8 mouse cellular contexts compared by ENCODE assay signal in the genomic region with DNA sequence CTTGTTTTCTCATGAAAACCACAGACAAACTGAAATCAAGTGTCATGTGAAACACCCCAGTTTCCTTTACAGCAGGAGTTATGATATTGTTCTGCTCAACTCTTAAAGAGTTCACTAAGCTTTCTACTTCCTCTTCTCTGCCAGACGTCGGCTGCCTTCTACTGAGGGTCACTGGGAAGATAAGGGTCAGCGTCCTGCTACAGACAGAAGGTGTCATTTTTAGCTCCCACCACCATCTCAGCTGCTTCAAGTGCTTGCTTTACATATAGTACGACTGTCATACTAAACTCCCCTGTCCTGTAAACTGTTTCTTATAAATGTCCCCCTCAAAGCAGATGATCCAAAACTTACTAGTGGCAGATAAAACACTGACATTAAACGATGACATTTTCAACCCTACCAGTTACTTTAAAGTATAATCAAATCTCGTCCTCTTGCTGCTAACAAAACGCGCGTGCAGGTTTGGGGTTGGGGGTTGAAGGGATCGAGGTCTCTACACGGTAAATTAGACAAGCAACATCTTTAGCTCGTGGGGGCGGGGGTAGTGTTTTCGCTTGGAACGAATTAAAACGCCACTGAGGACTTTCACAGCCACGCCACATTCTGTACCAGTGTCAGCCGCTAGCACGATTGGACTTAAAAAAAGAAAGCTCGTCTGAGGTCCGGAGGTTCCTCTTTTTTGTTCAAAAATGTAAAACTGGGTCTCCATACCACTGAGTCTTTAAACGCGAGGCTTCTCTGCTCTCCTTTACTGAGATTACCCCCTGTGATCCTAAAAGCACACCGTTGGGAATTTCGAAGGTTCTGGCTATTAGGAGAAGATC. TPM values are rescaled to one million over a fixed set of nuclear protein-coding genes. Genes with fewer than 3 reads are reported as not detected.
DNase-seq lines count a peak whose midpoint lies in the region; ATAC-seq and TF ChIP-seq lines count a peak whose summit lies in the region.

No protein-coding gene starts in this region.

- WGBS in intestine, postnatal 0 days = under 1% methylated on average over 25 of the region's 25 CpGs
- WGBS in liver, postnatal 0 days (ENCODE audit: insufficient replicate concordance) = under 1% methylated on average over 25 of the region's 25 CpGs
- under 1% methylated on average over 25 of the region's 25 CpGs for whole genome bisulfite sequencing in neural tube, embryonic 11.5 days

- peak overlapping the region; percentile 93 for H3K27ac ChIP-seq in intestine, postnatal 0 days (ENCODE audit: low read depth, low read length)
- H3K27ac ChIP-seq in liver, postnatal 0 days (ENCODE audit: low read depth) = peak overlapping the region; percentile 99
- peak overlapping the region; percentile 81 for H3K27ac ChIP-seq in neural tube, embryonic 11.5 days (ENCODE audit: low read depth, low read length)

- peak overlapping the region; percentile 78 for H3K9ac ChIP-seq in intestine, postnatal 0 days (ENCODE audit: low read depth, low read length)
- H3K9ac ChIP-seq in liver, postnatal 0 days (replicated peaks) = peak overlapping the region; percentile 82
- peak overlapping the region; percentile 73 for H3K9ac ChIP-seq in neural tube, embryonic 11.5 days (ENCODE audit: low read length)

- peak; percentile 32; the same call in 1 of the 2 replicates for ATAC-seq in G1E (ENCODE audit: extremely low read depth, insufficient number of reproducible peaks, low FRiP score, poor library complexity, severe bottlenecking)
- ATAC-seq in intestine, postnatal 0 days = no peak
- ATAC-seq in liver, postnatal 0 days = no peak
- ATAC-seq in neural tube, embryonic 11.5 days (ENCODE audit: insufficient read depth, low FRiP score, low TSS enrichment) = no peak

- peak overlapping the region; percentile 88 for H3K4me3 ChIP-seq in G1E (ENCODE audit: low read depth, low read length)
- H3K4me3 ChIP-seq in intestine, postnatal 0 days (ENCODE audit: low read depth, low read length) = peak overlapping the region; percentile 80
- H3K4me3 ChIP-seq in liver, postnatal 0 days (ENCODE audit: low read depth, low read length) = peak overlapping the region; percentile 75
- H3K4me3 ChIP-seq in neural tube, embryonic 11.5 days (ENCODE audit: low read depth, low read length) = peak overlapping the region; percentile 73

- DNase-seq in 3T3-L1 (ENCODE audit: low read depth, low spot score) (peak; percentile 43), G1E (ENCODE audit: low spot score) (peak; percentile 10)
- peak; percentile 7 to 14 for DNase-seq in cerebellum, postnatal 36 days
- DNase-seq in heart, adult 18-20 months = peak; percentile 46 to 60
- peak; percentile 33 for DNase-seq in liver, postnatal 0 days
- no peak for DNase-seq in neural tube, embryonic 11.5 days (ENCODE audit: low spot score)
- peak; percentile 45 for DNase-seq in thymus, postnatal 0 days (ENCODE audit: low spot score)

- TF ChIP-seq EP300 in liver, postnatal 0 days (IDR thresholded peaks at IDR 0.05; ENCODE audit: low read depth) = no peak

- H3K36me3 ChIP-seq in G1E (replicated peaks) = no peaks in the 10 kb centered on the region
- H3K36me3 ChIP-seq in intestine, postnatal 0 days (ENCODE audit: control insufficient read depth, insufficient read depth) = no peaks in the 10 kb centered on the region
- no peaks in the 10 kb centered on the region for H3K36me3 ChIP-seq in liver, postnatal 0 days (replicated peaks; ENCODE audit: insufficient read depth, low read length)
- H3K36me3 ChIP-seq in neural tube, embryonic 11.5 days (ENCODE audit: control insufficient read depth, insufficient read depth, low read length) = no peaks in the 10 kb centered on the region

- peaks cover 4% of the 10 kb centered on the region; the same call in 1 of the 2 replicates for H3K27me3 ChIP-seq in G1E (ENCODE audit: insufficient read depth, low read length)
- H3K27me3 ChIP-seq in intestine, postnatal 0 days (replicated peaks; ENCODE audit: control insufficient read depth, insufficient read depth, low read length) = no peaks in the 10 kb centered on the region
- no peaks in the 10 kb centered on the region for H3K27me3 ChIP-seq in liver, postnatal 0 days (ENCODE audit: insufficient read depth, low read length)
- H3K27me3 ChIP-seq in neural tube, embryonic 11.5 days (ENCODE audit: control insufficient read depth, insufficient read depth, low read length) = no peaks in the 10 kb centered on the region

- peaks cover 20% of the 10 kb centered on the region for H3K4me1 ChIP-seq in G1E (ENCODE audit: insufficient read depth, low read depth, low read length)
- no peaks in the 10 kb centered on the region for H3K4me1 ChIP-seq in intestine, postnatal 0 days (replicated peaks; ENCODE audit: control insufficient read depth, insufficient read depth, low read length)
- 0 out of 2 replicates have a peak, but pooled peaks cover 5% of the 10 kb centered on the region for H3K4me1 ChIP-seq in liver, postnatal 0 days (ENCODE audit: insufficient read depth)
- H3K4me1 ChIP-seq in neural tube, embryonic 11.5 days (ENCODE audit: control insufficient read depth, insufficient read depth, low read length) = no peaks in the 10 kb centered on the region

- no peak for TF ChIP-seq CTCF in G1E (IDR thresholded peaks at IDR 0.05; ENCODE audit: low read depth, low read length)
- no peak for TF ChIP-seq CTCF in intestine, postnatal 0 days (IDR thresholded peaks at IDR 0.05; ENCODE audit: low read depth)
- TF ChIP-seq CTCF in liver, postnatal 0 days (IDR thresholded peaks at IDR 0.05; ENCODE audit: low read depth) = no peak

- H3K4me2 ChIP-seq in intestine, postnatal 0 days (replicated peaks; ENCODE audit: low read depth) = peak overlapping the region; percentile 85
- peak overlapping the region; percentile 78 for H3K4me2 ChIP-seq in liver, postnatal 0 days (ENCODE audit: low read depth, low read length)
- peak overlapping the region; percentile 81 for H3K4me2 ChIP-seq in neural tube, embryonic 11.5 days (ENCODE audit: low read depth)

- H3K9me3 ChIP-seq in G1E (replicated peaks) = peaks cover 4% of the 10 kb centered on the region
- H3K9me3 ChIP-seq in intestine, postnatal 0 days (ENCODE audit: control insufficient read depth) = no peaks in the 10 kb centered on the region
- 0 out of 2 replicates have a peak, but pooled peaks cover 2% of the 10 kb centered on the region for H3K9me3 ChIP-seq in liver, postnatal 0 days (ENCODE audit: low read length)
- no peaks in the 10 kb centered on the region for H3K9me3 ChIP-seq in neural tube, embryonic 11.5 days (ENCODE audit: control insufficient read depth, low read length)

RNA-seq across cellular contexts. Expression of gene Rel, which starts 0.9 kb away (rescaled TPM):
- total RNA-seq in G1E (2014; fragmentation: Nextera tagmentation) (18.0 and 20.5 TPM in 2 replicates), G1E (2017) (5.8 and 7.4 TPM in 2 replicates)
- polyA plus RNA-seq in G1E (2012) = 0.52 and 0.60 TPM in 2 replicates
- total RNA-seq in heart, adult 18-20 months (2021) = 1 to 10 TPM; 5.7 to 7.7 TPM
- polyA plus RNA-seq in intestine, postnatal 0 days (2015; fragmentation: Nextera tagmentation; extraction: Ambion mirVana) = 0.52 and 0.58 TPM in 2 replicates
- 0.63 and 0.89 TPM in 2 replicates for polyA plus RNA-seq in liver, postnatal 0 days (2015; fragmentation: Nextera tagmentation; extraction: Ambion mirVana)
- polyA plus RNA-seq in neural tube, embryonic 11.5 days (2014; fragmentation: Nextera tagmentation; extraction: Ambion mirVana) = 0.93 and 0.95 TPM in 2 replicates
- polyA plus RNA-seq in thymus, postnatal 0 days (2015; fragmentation: Nextera tagmentation; extraction: Ambion mirVana) = 3.0 and 3.2 TPM in 2 replicates
